In the genomic region with DNA sequence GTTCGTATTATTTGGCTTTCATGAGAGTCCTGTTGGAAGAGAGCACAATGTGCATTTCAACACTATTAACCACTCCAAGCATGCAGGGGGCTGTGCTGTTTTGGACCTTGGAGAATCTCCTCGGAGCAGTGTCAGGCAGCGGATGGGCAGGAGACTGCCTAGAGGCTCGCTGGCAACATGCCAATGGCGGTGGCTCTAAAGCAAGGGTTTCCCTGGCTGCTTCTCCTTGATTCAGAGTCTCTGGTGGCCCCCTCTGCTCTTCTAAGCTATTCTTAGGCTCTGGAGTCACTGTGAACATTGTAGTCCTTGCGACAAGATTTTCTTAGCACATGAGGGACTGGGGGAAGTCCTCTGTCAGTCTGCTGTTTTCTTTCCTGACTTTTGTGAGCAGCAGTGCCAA, we compare ENCODE assay signal across 8 mouse cellular contexts. TPM values are rescaled to one million over a fixed set of nuclear protein-coding genes. Genes with fewer than 3 reads are reported as not detected.
A peak's percentile ranks its signal among the peaks of the same experiment; 100 is the strongest.
DNase-seq lines count a peak whose midpoint lies in the region; ATAC-seq and TF ChIP-seq lines count a peak whose summit lies in the region.

No protein-coding gene starts in this region.

- no peak overlapping the region for H3K4me2 ChIP-seq in forebrain, postnatal 0 days (ENCODE audit: low read depth)
- H3K4me2 ChIP-seq in intestine, embryonic 14.5 days (ENCODE audit: low read length) = no peak overlapping the region

- DNase-seq in retina, postnatal 1 day = peak; percentile 59
- DNase-seq in retina, embryonic 14.5 days (ENCODE audit: low spot score) = no peak
- peak; percentile 25 for DNase-seq in forebrain, postnatal 0 days
- no peak for DNase-seq in intestine, embryonic 14.5 days (ENCODE audit: low spot score)
- peak; percentile 54 to 77 for DNase-seq in lung, postnatal 4 days
- DNase-seq in thymus, adult 18-20 months = no peak
- DNase-seq in urinary bladder, postnatal 25 days (ENCODE audit: low spot score) = no peak

- no peaks in the 10 kb centered on the region for H3K9me3 ChIP-seq in forebrain, postnatal 0 days (ENCODE audit: low read length)
- no peaks in the 10 kb centered on the region for H3K9me3 ChIP-seq in intestine, embryonic 14.5 days (ENCODE audit: control insufficient read depth, low read length)

- peak; percentile 38; the same call in 1 of the 2 replicates for ATAC-seq in forebrain, postnatal 0 days
- ATAC-seq in intestine, embryonic 14.5 days (replicated peaks; ENCODE audit: low FRiP score, low TSS enrichment, low read depth) = peak; percentile 22; the same call in 1 of the 2 replicates
- no peak; the same call in 1 of the 2 replicates for ATAC-seq in cerebellum, adult (ENCODE audit: insufficient number of reproducible peaks, low FRiP score, low TSS enrichment)

- no peak for TF ChIP-seq CTCF in forebrain, postnatal 0 days (IDR thresholded peaks at IDR 0.05; ENCODE audit: low read depth)

- no peaks in the 10 kb centered on the region for H3K4me1 ChIP-seq in forebrain, postnatal 0 days (ENCODE audit: insufficient read depth)
- H3K4me1 ChIP-seq in intestine, embryonic 14.5 days (replicated peaks; ENCODE audit: control insufficient read depth, insufficient read depth, low read length) = peaks cover 37% of the 10 kb centered on the region

- H3K27ac ChIP-seq in forebrain, postnatal 0 days (ENCODE audit: low read depth, low read length) = no peak overlapping the region
- H3K27ac ChIP-seq in intestine, embryonic 14.5 days (ENCODE audit: low read depth) = peak overlapping the region; percentile 83

- H3K27me3 ChIP-seq in forebrain, postnatal 0 days (ENCODE audit: insufficient read depth, low read length) = no peaks in the 10 kb centered on the region
- H3K27me3 ChIP-seq in intestine, embryonic 14.5 days (replicated peaks; ENCODE audit: control insufficient read depth, insufficient read depth, low read length) = no peaks in the 10 kb centered on the region

- WGBS in forebrain, postnatal 0 days = 20% methylated on average over 6 of the region's 6 CpGs
- 34% methylated on average over 6 of the region's 6 CpGs for WGBS in intestine, embryonic 14.5 days

- H3K36me3 ChIP-seq in forebrain, postnatal 0 days (ENCODE audit: insufficient read depth) = no peaks in the 10 kb centered on the region
- peaks cover 13% of the 10 kb centered on the region for H3K36me3 ChIP-seq in intestine, embryonic 14.5 days (ENCODE audit: control insufficient read depth, insufficient read depth, low read length)

- H3K9ac ChIP-seq in forebrain, postnatal 0 days = no peak overlapping the region
- no peak overlapping the region for H3K9ac ChIP-seq in intestine, embryonic 14.5 days (ENCODE audit: low read length)

- no peak overlapping the region for H3K4me3 ChIP-seq in forebrain, postnatal 0 days (ENCODE audit: low read depth, low read length)
- H3K4me3 ChIP-seq in intestine, embryonic 14.5 days (ENCODE audit: low read depth, low read length) = no peak overlapping the region

RNA-seq across cellular contexts. Expression of a gene that starts 33.5 kb away (rescaled TPM):
- 13.8 and 21.9 TPM in 2 replicates for total RNA-seq in forebrain, postnatal 0 days (2014; rRNA removed)
- polyA plus RNA-seq in forebrain, postnatal 0 days (2015; fragmentation: Nextera tagmentation; extraction: Ambion mirVana) = 5.5 and 11.1 TPM in 2 replicates
- 23.3 and 27.6 TPM in 2 replicates for polyA plus RNA-seq in intestine, embryonic 14.5 days (2014; fragmentation: Nextera tagmentation; extraction: Ambion mirVana)

Comparison
In these comparisons a context has a peak if more than half of its experiments do, and no peak if none do; other contexts are left out.
1. DNase-seq: peak in retina, postnatal 1 day (single experiment), forebrain, postnatal 0 days (single experiment) and lung, postnatal 4 days (2 of 2); none in retina, embryonic 14.5 days (single experiment), intestine, embryonic 14.5 days (single experiment), thymus, adult 18-20 months (0 of 2) and urinary bladder, postnatal 25 days (single experiment).